Mouse (Mus musculus) layer of hippocampus, postnatal 14 days (tissue): ENCODE data around the gene Brd3. TPM values are rescaled to one million over a fixed set of nuclear protein-coding genes. Genes with fewer than 3 reads are reported as not detected.

Experiments
- DNase-seq, 2 experiments: peaks; one replicate each; pipeline ENCODE4 v3.0.0; 2021 to 2022; ENCODE audit warnings: low spot score in 2 of 2, mixed read lengths in 1 of 2
- microRNA-seq, 2 experiments: library from miRNA; unstranded; fragments of <30 nt; microRNA quantifications; one replicate each; pipeline ENCODE4 v1.2.0; 2021
- total RNA-seq, 2 experiments: library from RNA; stranded (reverse); gene quantifications; 2 replicates each; pipeline ENCODE4 v1.2.3; 2021

Brd3 gene
- total RNA-seq, 2 experiments from 2014 or later: 58.9 to 68.0 TPM

- DNase-seq: no peak
Observed at GRCm38 (mm10) chr2:27404375-27405093, 102.9 kb downstream of the Brd3 start.

- DNase-seq: no peak
Observed at GRCm38 (mm10) chr2:27401544-27401943, 105.9 kb downstream of the Brd3 start.

DNA sequence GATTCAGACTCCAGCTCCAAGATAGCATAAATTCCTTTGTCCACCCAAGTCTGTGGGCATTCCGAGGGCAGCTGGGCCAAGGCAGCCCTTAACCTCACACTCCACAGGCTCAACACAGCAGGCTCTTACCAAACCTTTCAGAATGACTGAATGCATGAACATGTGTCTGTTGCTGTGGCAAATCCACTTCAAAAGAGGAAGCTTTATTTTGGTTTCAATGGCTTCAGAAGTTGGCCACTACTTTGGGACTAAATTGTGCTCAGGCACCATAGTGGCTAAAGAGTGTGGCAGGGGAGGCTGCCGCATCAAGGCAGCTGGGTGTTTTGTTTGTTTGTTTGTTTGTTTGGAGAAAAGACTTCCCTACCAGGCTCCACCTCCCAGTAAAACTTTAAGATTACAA is 107.4 kb downstream of the Brd3 start:
- no peak for DNase-seq

GRCm38 (mm10) chr2:27396656-27397440 is 110.6 kb downstream of the Brd3 start:
- DNase-seq: peak; percentile 50 to 76

Small RNA genes lying within 50 kb of the gene (microRNA-seq; reads per million reads assigned to microRNA genes)
- gene Gm24049 (0 reads per million in 2 experiments), gene Mir7578 (0 reads per million in 2 experiments)

Other genes starting within 250 kb of the Brd3 start
- gene Vav2, start 80.6 kb downstream of the Brd3 start, total RNA-seq: 10 to 100 TPM; 19.5 to 21.8 TPM
- 10 to 100 TPM; 23.4 to 25.8 TPM for gene Brd3os, start 65.3 kb downstream of the Brd3 start, total RNA-seq
- gene Wdr5, start 7.5 kb upstream of the Brd3 start, total RNA-seq: 10 to 100 TPM; 33.8 to 34.8 TPM
- gene Rxra, start 168.8 kb upstream of the Brd3 start, total RNA-seq: 10 to 100 TPM; 19.4 to 21.0 TPM